Mouse (Mus musculus): ENCODE measurements around the gene Ccdc175.
A peak's percentile ranks its signal among the peaks of the same experiment; 100 is the strongest.

The Ccdc175 gene

GRCm38 (mm10) chr12:72102776-72103175 is 82.1 kb downstream of the Ccdc175 start:
- DNase-seq (ENCODE audit: low read depth, low spot score), result no peak

DNA sequence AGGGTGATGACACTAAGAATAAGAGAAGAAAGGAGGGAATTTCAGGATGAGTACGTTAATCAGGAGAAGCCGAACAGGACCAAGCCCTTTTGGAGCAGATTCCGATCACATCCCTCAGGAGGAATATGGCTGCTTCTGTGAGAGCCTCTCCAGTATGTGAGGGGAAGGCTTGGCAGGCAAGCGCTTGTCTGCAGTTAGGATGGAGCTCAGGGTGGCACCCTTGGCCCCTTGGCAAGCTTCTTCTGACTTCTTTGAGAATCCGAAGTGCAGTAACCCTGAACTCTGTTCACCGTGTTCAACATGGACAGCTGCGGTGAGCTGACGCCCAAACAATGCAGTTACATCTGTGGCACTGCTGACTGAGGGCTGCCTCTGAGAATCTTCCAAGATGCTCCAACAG is 87.9 kb downstream of the Ccdc175 start:
- DNase-seq (ENCODE audit: low read depth, low spot score), result no peak

DNA sequence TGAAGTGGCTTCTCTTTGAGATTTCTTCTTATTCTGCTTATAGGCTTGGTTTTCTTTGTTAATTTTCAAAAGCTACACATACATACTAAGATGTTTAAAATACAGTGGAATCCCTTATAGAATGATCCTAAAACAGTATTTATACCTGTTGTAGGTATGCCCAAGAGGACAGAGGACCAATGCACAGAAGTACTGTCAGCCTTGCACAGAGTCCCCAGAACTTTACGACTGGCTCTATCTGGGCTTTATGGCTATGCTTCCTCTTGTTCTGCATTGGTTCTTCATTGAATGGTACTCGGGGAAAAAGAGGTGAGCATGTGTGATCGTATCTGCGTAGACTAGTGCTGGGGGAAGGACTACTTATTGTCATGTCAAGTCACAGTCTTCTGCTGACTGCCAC is 95.0 kb downstream of the Ccdc175 start:
- DNase-seq (ENCODE audit: low read depth, low spot score), result no peak

DNA sequence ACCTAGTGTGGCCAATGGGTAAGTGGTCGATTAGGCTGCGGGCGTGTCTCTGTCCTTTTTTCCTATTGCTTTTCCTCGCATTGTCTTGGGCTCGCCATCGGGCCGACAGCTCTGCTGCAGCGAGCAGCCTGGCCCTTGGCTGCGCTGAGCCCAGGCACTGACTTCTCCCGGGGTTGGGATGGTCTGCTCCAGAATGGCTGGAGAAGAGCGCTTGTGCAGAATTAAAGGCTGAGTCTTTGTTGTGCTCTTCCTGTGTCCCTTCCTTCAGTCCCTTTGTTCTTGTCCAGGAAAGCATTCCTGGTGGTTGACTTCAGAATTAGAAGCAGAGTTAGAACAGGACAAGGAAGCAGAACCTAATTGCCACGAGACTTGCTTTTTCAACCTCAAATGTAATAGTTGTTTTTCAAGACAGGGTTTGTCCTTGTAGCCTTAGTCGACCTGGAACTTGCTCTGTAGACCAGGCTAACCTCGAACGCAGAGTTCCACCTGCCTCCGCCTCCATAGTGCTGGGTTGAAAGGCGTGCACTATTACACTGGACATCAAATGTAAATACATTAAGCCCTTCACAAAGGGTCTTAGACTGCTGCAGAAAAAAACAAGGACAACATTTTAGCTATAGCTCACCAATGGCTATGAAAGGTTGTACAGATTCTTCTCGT is 98.5 kb downstream of the Ccdc175 start:
- DNase-seq (ENCODE audit: low read depth, low spot score), result peak; percentile 42

GRCm38 (mm10) chr12:72085329-72086165 is 99.3 kb downstream of the Ccdc175 start, which contains the start of the genes L3hypdh and Jkamp:
TSS of gene L3hypdh (minus strand) at chr12:72085439.
TSS of gene Jkamp (plus strand) at chr12:72085589.
- DNase-seq (ENCODE audit: low read depth, low spot score), result peak; percentile 99

DNA sequence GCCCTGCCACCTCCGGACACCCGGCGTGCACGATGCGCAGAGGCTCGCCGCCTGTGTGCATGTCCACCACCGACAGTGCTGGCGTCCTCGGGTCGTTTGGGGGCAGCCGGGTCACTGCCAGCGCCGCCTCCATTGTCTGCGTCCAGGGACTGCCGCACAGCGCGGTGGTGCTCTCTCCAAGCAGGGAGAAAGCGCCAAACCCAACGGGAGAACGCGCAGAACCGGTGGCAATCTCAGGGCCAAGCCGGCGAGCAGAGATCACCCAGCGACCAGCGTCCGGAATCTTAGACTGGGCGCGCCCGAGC is 99.9 kb downstream of the Ccdc175 start:
- DNase-seq (ENCODE audit: low read depth, low spot score), result no peak

DNA sequence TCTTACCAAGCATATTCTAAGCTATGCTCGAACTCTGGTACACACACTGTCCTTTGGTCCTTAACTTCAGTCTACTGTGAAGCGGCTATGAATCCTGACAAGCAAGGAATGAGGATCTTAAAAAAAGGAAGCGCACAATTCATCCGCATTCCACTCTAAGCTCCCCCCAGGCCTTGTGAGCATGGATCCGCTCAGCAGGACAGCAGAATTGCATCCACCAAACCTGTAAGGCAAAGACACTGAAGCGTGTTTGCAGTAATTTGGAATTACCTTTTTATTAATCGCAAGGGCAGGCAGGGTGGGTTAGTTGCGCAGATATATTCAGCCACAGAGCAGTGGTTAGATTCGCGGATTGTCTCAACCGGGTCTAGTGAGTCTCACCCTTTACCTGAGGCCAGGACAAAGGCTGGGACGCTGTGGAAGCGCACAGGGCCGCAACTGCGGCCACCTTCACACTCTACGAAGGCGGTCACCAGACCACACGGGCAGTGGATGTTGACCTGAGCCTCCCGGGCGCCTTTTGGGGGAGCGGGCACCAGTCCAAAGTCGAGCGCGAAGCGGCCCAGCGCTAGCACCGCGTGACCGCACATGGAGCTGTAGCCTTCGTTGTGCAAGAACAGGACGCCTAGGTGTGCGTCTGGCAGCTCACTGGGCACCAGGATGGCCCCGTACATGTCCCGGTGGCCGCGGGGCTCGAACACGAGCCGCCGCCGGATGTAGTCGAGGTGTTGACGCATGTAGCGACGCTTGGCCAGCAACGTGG is 100.4 kb downstream of the Ccdc175 start:
- no peak for DNase-seq (ENCODE audit: low read depth, low spot score)

GRCm38 (mm10) chr12:72083265-72083664 is 101.6 kb downstream of the Ccdc175 start:
- DNase-seq (ENCODE audit: low read depth, low spot score), result no peak

- no peak for DNase-seq (ENCODE audit: low read depth, low spot score)
Observed at GRCm38 (mm10) chr12:72082370-72082769, 102.5 kb downstream of the Ccdc175 start.

- no peak for DNase-seq (ENCODE audit: low read depth, low spot score)
Observed at GRCm38 (mm10) chr12:72081961-72082360, 102.9 kb downstream of the Ccdc175 start.

GRCm38 (mm10) chr12:72078248-72078647 is 106.6 kb downstream of the Ccdc175 start:
- DNase-seq (ENCODE audit: low read depth, low spot score), result no peak

GRCm38 (mm10) chr12:72070327-72071269 is 114.2 kb downstream of the Ccdc175 start, which contains the start of gene Gpr135:
TSS of gene Gpr135 (minus strand) at chr12:72071125.
- peak; percentile 72 for DNase-seq (ENCODE audit: low read depth, low spot score)

GRCm38 (mm10) chr12:72069626-72070326 is 115.1 kb downstream of the Ccdc175 start:
- DNase-seq (ENCODE audit: low read depth, low spot score), result no peak

DNA sequence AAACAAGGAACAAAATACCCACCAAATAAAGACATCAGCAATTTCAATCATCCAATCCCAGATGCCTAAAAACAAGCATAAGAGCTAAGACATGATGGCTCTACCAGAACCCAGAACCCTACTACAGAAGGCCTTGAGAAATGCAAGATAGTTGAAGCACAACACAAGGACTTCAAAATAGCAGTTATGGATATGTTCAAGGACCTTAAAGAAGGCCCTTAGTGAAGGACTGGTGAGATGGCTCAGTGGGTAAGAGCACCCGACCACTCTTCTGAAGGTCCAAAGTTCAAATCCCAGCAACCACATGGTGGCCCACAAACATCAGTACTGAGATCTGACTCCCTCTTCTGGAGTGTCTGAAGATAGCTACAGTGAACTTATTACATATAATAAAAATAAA is 127.0 kb downstream of the Ccdc175 start:
- DNase-seq (ENCODE audit: low read depth, low spot score), result no peak

DNA sequence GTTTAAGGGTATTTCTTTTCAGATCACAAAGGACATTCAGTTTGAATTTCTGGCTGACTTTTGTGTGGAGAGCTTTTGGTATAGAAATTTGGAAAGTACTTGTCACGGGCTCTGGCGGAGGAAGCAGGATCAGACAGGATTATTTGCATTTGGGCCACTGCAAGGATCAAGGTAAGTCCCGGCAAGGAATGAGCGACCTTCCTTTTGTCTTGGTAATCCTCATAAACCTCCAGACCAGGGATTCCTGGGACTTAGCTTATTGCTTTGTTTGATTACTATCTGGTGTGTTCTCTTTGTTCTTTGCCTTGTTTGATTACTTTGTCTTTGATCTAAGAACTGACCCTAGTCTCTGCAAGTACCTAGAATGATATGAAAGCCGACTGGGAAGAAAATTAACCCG is 131.0 kb downstream of the Ccdc175 start:
- DNase-seq (ENCODE audit: low read depth, low spot score), result no peak

DNA sequence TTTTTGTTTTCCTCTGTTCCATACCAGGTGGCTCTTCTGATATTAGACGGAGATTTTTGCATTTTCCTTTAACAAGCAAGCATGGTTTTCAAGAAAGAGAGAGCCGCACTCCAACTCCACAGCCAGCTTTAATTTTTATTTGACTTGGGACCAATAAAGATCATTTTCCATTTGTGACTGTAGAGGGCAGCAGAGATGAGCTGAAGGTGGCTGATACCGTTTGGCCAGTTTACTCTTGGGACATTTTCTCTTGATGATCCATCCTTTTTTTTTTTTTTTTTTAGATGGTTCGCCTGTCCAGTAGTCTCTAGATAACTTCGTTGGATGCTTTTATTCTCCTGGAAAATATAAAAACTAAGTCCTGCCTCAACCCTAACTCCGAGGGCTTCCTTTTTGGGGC is 131.5 kb downstream of the Ccdc175 start:
- no peak for DNase-seq (ENCODE audit: low read depth, low spot score)

DNA sequence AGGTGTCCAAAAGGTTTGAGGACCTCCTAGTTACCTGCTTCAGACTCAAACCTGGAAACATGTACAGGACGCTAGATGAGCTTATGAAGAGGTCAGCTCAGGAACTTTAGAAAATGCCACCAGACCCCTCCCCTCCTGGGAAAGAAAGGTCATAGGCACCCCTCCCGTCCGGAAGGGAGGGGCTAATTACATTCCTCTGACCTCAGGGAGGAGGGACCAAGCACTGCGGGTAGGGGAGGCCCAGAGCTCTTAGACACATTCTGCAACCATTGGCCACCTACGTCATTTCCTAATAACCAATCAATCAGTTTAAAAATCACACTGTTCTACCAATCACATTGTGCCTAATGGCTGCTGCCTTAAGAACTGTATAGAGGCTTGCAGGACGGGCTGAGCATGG is 132.3 kb downstream of the Ccdc175 start:
- no peak for DNase-seq (ENCODE audit: low read depth, low spot score)
